Mouse (Mus musculus) limb, embryonic 11.5 days (tissue): Measurements from ENCODE around the gene Carmil1. TPM values are rescaled to one million over a fixed set of nuclear protein-coding genes. Genes with fewer than 3 reads are reported as not detected.

ENCODE experiments used
- ATAC-seq: fragments of 200-750 bp; cut with Nextera tagmentation; 2 replicates; pipeline ENCODE4 v1.8.0; 2017; ENCODE audit warnings: low read depth; ENCODE audit not compliant: insufficient number of reproducible peaks, low FRiP score, low TSS enrichment
- DNase-seq: peaks from one replicate; pipeline ENCODE4 v3.0.0-alpha.2; 2015; ENCODE audit warnings: low spot score
- H3K27ac ChIP-seq: fragments of 300-500 bp; sonication (generic); replicated peaks from 2 replicates; pipeline ENCODE4 v1.5.1; 2014; ENCODE audit warnings: low read depth, mild to moderate bottlenecking, low read length
- H3K27me3 ChIP-seq: fragments of 300-500 bp; sonication (generic); 2 replicates; pipeline ENCODE4 v1.6.1; 2014; ENCODE audit warnings: mild to moderate bottlenecking, low read length, mixed read lengths; ENCODE audit not compliant: control insufficient read depth, insufficient read depth
- H3K36me3 ChIP-seq: fragments of 300-500 bp; sonication (generic); 2 replicates; pipeline ENCODE4 v1.6.1; 2014; ENCODE audit warnings: mild to moderate bottlenecking, low read length, moderate library complexity, mixed read lengths; ENCODE audit not compliant: control insufficient read depth, insufficient read depth
- H3K4me1 ChIP-seq: fragments of 300-500 bp; sonication (generic); 2 replicates; pipeline ENCODE4 v1.6.1; 2014; ENCODE audit warnings: low read length, mixed read lengths; ENCODE audit not compliant: control insufficient read depth, insufficient read depth
- H3K4me2 ChIP-seq: fragments of 300-500 bp; sonication (generic); 2 replicates; pipeline ENCODE4 v1.6.1; 2014; ENCODE audit warnings: low read depth, mild to moderate bottlenecking, moderate library complexity; ENCODE audit not compliant: severe bottlenecking
- H3K4me3 ChIP-seq: fragments of 300-500 bp; sonication (generic); 2 replicates; pipeline ENCODE4 v1.5.1; 2014; ENCODE audit warnings: low read depth, low read length
- H3K9ac ChIP-seq: fragments of 300-500 bp; sonication (generic); 2 replicates; pipeline ENCODE4 v1.6.1; 2014; ENCODE audit warnings: mild to moderate bottlenecking, low read length
- H3K9me3 ChIP-seq: fragments of 300-500 bp; sonication (generic); 2 replicates; pipeline ENCODE4 v1.6.1; 2016; ENCODE audit warnings: low read length; ENCODE audit not compliant: control insufficient read depth
- WGBS: fragments of 180-500 bp; shearing (Covaris S2); extraction: QIAGEN DNeasy Blood & Tissue Kit; methylation state at CpG from one replicate; pipeline ENCODE4 v1.1.7; 2014; 5-methylcytosine and 5-hydroxymethylcytosine counted together
- polyA plus RNA-seq: library from polyadenylated mRNA; unstranded; fragments of >200 nt; fragmentation: Nextera tagmentation; extraction: Ambion mirVana; gene quantifications from 2 replicates; pipeline ENCODE4 v1.2.1, GENCODE M21; 2014

Carmil1 gene
- polyA plus RNA-seq, 1 experiment from 2014 or later = 29.4 TPM

GRCm38 (mm10) chr13:24311011-24311940, 30.7 kb upstream of the Carmil1 start:
- H3K4me1 ChIP-seq = no peaks in the 10 kb centered on the region
- no peaks in the 10 kb centered on the region for H3K36me3 ChIP-seq
- WGBS = 90% methylated on average over 8 of the region's 8 CpGs
- H3K9me3 ChIP-seq = no peaks in the 10 kb centered on the region
- ATAC-seq = no peak
- no peak for DNase-seq
- H3K4me3 ChIP-seq = no peak overlapping the region
- H3K27me3 ChIP-seq = no peaks in the 10 kb centered on the region
- H3K4me2 ChIP-seq = no peak overlapping the region
- no peak overlapping the region for H3K9ac ChIP-seq
- no peak overlapping the region for H3K27ac ChIP-seq

GRCm38 (mm10) chr13:24306248-24306647, 25.7 kb upstream of the Carmil1 start:
- Histone ChIP-seq H3K4me3 (no peak overlapping the region), H3K27me3 (no peaks in the 10 kb centered on the region), H3K9ac (no peak overlapping the region), H3K4me2 (no peak overlapping the region), H3K4me1 (no peaks in the 10 kb centered on the region), H3K27ac (no peak overlapping the region), H3K9me3 (no peaks in the 10 kb centered on the region), H3K36me3 (no peaks in the 10 kb centered on the region)
- 57% methylated on average over 4 of the region's 4 CpGs for WGBS
- DNase-seq = no peak
- ATAC-seq = no peak

DNA sequence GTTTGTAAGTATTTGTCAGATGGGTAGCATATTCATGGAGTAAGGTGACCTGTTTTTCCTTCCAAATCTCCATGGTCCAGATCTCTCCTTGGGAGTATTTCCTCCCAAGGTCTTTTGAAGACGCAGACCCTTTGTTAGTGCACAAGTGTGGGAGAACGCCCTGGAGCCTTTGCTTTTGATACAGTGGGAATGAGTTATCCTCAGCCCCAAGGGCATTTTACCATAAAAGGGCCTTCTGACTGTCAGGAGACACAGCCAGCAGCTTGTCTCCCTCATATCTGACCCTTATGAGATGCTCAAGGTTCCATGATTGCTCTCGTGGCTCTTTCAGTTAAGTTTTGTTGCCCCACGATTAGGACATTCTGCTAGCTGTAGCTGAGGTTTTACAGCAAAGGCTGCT, 24.9 kb upstream of the Carmil1 start:
- Histone ChIP-seq H3K27ac (no peak overlapping the region), H3K27me3 (no peaks in the 10 kb centered on the region), H3K9ac (no peak overlapping the region), H3K9me3 (no peaks in the 10 kb centered on the region), H3K4me1 (no peaks in the 10 kb centered on the region), H3K4me2 (no peak overlapping the region), H3K36me3 (no peaks in the 10 kb centered on the region), H3K4me3 (no peak overlapping the region)
- no peak for DNase-seq
- 80% methylated on average over 4 of the region's 4 CpGs for WGBS
- no peak for ATAC-seq

GRCm38 (mm10) chr13:24297252-24297651, 16.7 kb upstream of the Carmil1 start:
- Histone ChIP-seq H3K9me3 (no peaks in the 10 kb centered on the region), H3K36me3 (no peaks in the 10 kb centered on the region), H3K4me1 (no peaks in the 10 kb centered on the region), H3K27me3 (no peaks in the 10 kb centered on the region), H3K4me3 (no peak overlapping the region), H3K4me2 (no peak overlapping the region), H3K27ac (no peak overlapping the region), H3K9ac (no peak overlapping the region)
- ATAC-seq = no peak
- WGBS = 15% methylated on average over 4 of the region's 4 CpGs
- DNase-seq = peak; percentile 70

DNA sequence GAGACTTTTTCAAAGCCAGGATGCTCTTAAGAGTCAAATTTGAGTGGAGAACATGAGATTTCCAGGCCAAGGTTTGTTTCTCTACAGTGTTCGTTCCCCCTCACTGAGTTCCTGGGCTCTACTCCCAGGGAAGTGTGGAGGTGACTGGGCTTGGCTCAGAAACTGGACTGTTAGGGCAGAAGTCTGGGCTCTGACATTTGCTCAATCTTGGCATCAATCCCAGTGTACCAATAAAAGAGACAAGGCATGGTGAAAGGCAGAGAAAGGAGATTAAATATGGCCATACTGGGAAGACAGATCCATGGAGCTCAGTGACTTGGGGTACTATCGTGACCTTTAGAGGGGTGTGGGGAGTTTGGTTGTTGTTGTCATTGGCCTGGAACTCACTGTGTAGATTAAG, 6.8 kb upstream of the Carmil1 start:
- no peak for ATAC-seq
- no peaks in the 10 kb centered on the region for H3K27me3 ChIP-seq
- H3K4me2 ChIP-seq = no peak overlapping the region
- no peaks in the 10 kb centered on the region for H3K4me1 ChIP-seq
- H3K36me3 ChIP-seq = no peaks in the 10 kb centered on the region
- no peak overlapping the region for H3K27ac ChIP-seq
- no peak overlapping the region for H3K9ac ChIP-seq
- 98% methylated on average over 2 of the region's 2 CpGs for WGBS
- H3K4me3 ChIP-seq = no peak overlapping the region
- no peaks in the 10 kb centered on the region for H3K9me3 ChIP-seq
- DNase-seq = no peak

DNA sequence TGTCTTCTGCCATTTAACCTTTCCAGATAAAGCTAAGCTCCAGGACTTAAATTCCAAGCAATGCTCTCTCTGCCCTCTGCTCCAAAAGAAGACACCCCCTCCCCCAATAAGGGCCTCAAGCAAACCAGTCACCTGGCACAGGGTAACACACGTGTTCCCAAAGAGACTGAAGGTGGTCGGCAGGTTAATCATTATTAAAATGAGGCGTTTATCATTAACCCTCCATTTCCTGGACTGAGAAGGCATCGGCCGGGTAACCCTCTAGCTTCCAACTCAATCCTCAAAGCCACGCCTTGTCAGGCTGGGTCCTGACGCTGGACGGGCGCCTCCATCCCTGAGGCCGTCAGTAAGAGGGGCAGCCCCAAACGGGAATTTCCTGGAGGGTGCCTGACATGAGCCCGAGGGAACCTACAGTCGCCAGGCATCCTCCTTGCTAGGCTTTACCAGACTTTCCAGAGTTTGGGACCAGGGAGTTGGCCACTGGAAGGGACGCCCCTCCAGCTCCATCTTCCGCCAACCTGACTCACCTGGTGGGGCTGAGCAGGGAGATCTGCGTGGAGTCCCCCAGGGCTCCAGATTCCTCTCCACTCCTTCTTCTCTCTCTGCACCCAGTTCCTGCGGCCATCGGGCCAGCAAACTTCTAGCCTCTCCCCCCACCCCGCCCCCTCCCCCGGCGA, 695 bp downstream of the Carmil1 start:
- ATAC-seq = no peak
- 0 out of 2 replicates have a peak, but pooled peaks cover 3% of the 10 kb centered on the region for H3K4me1 ChIP-seq
- no peaks in the 10 kb centered on the region for H3K9me3 ChIP-seq
- peak overlapping the region; percentile 70 for H3K4me3 ChIP-seq
- no peak overlapping the region; the same call in 1 of the 2 replicates for H3K27ac ChIP-seq
- H3K4me2 ChIP-seq = peak overlapping the region; percentile 90
- H3K9ac ChIP-seq = peak overlapping the region; percentile 80
- peak; percentile 47 for DNase-seq
- WGBS = 1% methylated on average over 21 of the region's 21 CpGs
- H3K27me3 ChIP-seq = no peaks in the 10 kb centered on the region
- no peaks in the 10 kb centered on the region for H3K36me3 ChIP-seq

DNA sequence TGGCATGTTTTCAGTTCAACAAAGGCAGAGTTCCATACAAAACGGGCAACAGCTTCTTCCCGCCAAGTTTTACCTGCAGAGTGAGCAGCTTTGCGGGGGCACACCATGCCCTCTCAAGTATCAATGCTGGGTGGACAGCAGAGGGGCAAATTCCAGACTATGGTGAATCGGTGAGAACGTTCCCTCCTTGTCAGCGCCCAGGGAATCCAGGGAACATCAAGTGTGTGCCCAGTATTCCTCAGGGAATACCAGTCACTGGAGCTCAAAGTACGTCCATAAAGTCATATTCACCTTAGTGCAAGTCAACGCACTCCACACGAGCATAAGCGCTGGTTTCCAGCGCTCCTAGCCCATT, 1.2 kb downstream of the Carmil1 start:
- Histone ChIP-seq H3K27me3 (no peaks in the 10 kb centered on the region), H3K4me3 (peak overlapping the region; percentile 70), H3K9ac (no peak overlapping the region), H3K9me3 (no peaks in the 10 kb centered on the region), H3K36me3 (no peaks in the 10 kb centered on the region), H3K4me2 (peak overlapping the region; percentile 90), H3K27ac (no peak overlapping the region), H3K4me1 (0 out of 2 replicates have a peak, but pooled peaks cover 3% of the 10 kb centered on the region)
- WGBS = 57% methylated on average over 11 of the region's 11 CpGs
- ATAC-seq (no peak), DNase-seq (no peak)

DNA sequence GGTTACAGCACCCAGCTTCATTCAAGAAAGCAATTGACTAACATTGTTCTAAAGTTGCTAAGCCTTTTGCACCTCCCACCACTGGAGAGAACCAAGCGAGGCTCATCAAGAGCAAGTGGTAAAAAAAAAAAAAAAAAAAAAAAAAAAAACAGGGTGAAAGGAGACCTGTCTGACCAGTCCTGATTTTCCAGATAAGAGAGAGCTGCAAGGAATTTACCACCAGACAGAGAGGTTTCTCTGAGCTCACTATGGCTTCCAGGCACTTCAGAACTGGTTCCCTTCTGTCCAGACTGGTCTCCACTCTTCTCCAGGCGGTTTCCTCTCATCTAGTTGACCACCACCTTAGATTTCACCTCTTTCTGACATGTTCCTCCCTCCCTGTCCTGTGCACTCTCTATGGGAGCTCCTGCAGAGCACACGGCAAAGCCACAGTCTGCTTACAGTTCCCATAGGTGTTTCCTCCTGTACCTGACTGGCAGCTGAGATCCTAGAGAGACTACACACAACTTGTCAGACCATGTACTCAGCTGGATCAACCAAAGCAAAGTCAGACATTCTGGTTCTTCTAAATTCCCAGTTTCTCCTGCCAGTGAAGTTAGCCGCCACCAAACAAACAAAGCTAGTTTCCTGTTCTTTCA, 7.7 kb downstream of the Carmil1 start:
- no peak for ATAC-seq
- no peak overlapping the region for H3K4me3 ChIP-seq
- 75% methylated on average over 4 of the region's 4 CpGs for WGBS

More for the DNA sequence above, 7.7 kb downstream of the Carmil1 start:
- no peaks in the 10 kb centered on the region for H3K9me3 ChIP-seq
- no peak for DNase-seq
- H3K4me2 ChIP-seq = no peak overlapping the region
- no peaks in the 10 kb centered on the region for H3K36me3 ChIP-seq
- H3K27ac ChIP-seq = no peak overlapping the region
- no peaks in the 10 kb centered on the region for H3K27me3 ChIP-seq
- no peak overlapping the region for H3K9ac ChIP-seq
- no peaks in the 10 kb centered on the region for H3K4me1 ChIP-seq
